27 mouse cellular contexts compared by ENCODE assay signal in the genomic region with DNA sequence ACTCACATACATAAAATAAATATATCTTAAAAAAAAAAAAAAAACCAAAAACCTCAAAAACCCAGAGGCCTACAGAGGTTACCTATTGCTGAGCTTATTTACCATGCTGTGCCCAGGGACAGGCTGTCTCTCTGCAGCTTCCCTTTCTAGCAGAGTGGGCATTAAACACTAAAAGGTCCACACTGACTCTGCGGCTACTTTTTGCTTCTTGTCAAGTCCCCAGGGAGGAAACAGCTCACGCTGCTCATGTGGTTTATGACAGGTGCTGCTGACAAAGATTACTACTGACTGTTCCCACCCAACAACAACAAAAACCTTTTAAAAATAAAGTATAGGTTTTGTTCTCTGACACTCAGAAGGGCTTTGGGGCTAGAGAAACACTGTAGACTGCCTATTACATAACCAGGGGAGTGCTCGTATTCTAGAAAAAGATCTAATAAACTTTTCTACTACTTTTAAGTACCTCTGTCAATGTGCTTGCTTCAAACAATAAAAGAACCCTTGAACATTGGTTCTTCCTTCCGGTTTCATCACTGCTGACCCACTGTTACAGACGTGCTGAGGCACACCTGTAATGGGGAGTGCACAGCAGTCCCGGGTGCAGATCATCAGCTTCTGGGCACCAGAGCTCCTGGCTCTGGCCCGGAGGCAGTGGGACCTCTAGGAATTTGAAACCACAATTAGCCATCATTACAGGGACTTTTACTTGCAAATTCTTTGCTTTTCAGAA.
DNase-seq lines count a peak whose midpoint lies in the region; ATAC-seq and TF ChIP-seq lines count a peak whose summit lies in the region.
"Had no signal": no experiment of that assay in that cellular context is flagged by ENCODE, and none has a peak within 500 bp of the region (broad histone marks: within the 10 kb centered on the region; RNA-seq: fewer than 3 reads in every experiment).

No protein-coding gene starts in this region.

- dilution Hi-C loops in CH12.LX (cut with MboI; ENCODE audit: extremely low pct_ligation_motif_present, extremely low pct_unique_long_range_greater_than_20kb, low sequenced_read_pairs), result no loop called here

- H3K79me2 ChIP-seq in CH12.LX (replicated peaks; ENCODE audit: control insufficient read depth, extremely low read depth, insufficient read depth, poor library complexity, severe bottlenecking), result no peaks in the 10 kb centered on the region

- TF ChIP-seq EP300 in CH12.LX (IDR thresholded peaks at IDR 0.05; ENCODE audit: low read length), result peak; percentile 64
- TF ChIP-seq EP300 in lung, postnatal 0 days (IDR thresholded peaks at IDR 0.05), result no peak

- H3K36me3 ChIP-seq in spleen, adult 2 months (ENCODE audit: control insufficient read depth, insufficient read depth, low read length), result no peaks in the 10 kb centered on the region
- peaks cover 5 to 30% of the 10 kb centered on the region in 2 experiments for H3K36me3 ChIP-seq in CH12.LX (replicated peaks in 1 of 2; ENCODE audit: control insufficient read depth in 1 of 2, insufficient read depth in 1 of 2, low read length in 1 of 2)
- H3K36me3 ChIP-seq in lung, postnatal 0 days (ENCODE audit: insufficient read depth, low read length), result no peaks in the 10 kb centered on the region; the same call in 1 of the 2 replicates

- H3K9ac ChIP-seq in CH12.LX (ENCODE audit: insufficient read depth, low read depth), result no peak overlapping the region
- no peak overlapping the region for H3K9ac ChIP-seq in lung, postnatal 0 days (replicated peaks; ENCODE audit: low read depth)
- H3K9ac ChIP-seq: heart, embryonic 15.5 days; limb, embryonic 13.5 days; midbrain, embryonic 13.5 days; neural tube, embryonic 12.5 days had no signal

- TF ChIP-seq RAD21 in CH12.LX (IDR thresholded peaks at IDR 0.05; ENCODE audit: low read depth, low read length), result no peak; the same call in 1 of the 2 replicates

- H3K27ac ChIP-seq in spleen, adult 2 months (ENCODE audit: insufficient read depth, low read length), result no peak overlapping the region
- H3K27ac ChIP-seq in CH12.LX (ENCODE audit: insufficient read depth, low read depth), result no peak overlapping the region
- no peak overlapping the region for H3K27ac ChIP-seq in lung, postnatal 0 days (ENCODE audit: low read length)
- H3K27ac ChIP-seq: heart, embryonic 10.5 days; heart, embryonic 15.5 days; limb, embryonic 13.5 days; midbrain, embryonic 13.5 days; neural tube, embryonic 12.5 days had no signal

- ATAC-seq in megakaryocyte-erythroid progenitor cell, adult 5-6 weeks (replicated peaks; ENCODE audit: low FRiP score, low TSS enrichment, poor library complexity, severe bottlenecking), result no peak
- no peak for ATAC-seq in lung, postnatal 0 days
- ATAC-seq: forebrain, embryonic 16.5 days; hindbrain, embryonic 16.5 days; midbrain, embryonic 13.5 days had no signal

- H3K4me1 ChIP-seq in spleen, adult 2 months (ENCODE audit: control insufficient read depth, insufficient read depth, insufficient read length), result peaks cover 17% of the 10 kb centered on the region; the same call in 1 of the 2 replicates
- peaks cover 10 to 60% of the 10 kb centered on the region in 2 experiments for H3K4me1 ChIP-seq in CH12.LX (ENCODE audit: control insufficient read depth in 1 of 2, insufficient read depth in 2 of 2)
- no peaks in the 10 kb centered on the region for H3K4me1 ChIP-seq in lung, postnatal 0 days (ENCODE audit: insufficient read depth, low read depth, low read length)
- H3K4me1 ChIP-seq: midbrain, embryonic 13.5 days; neural tube, embryonic 12.5 days had no signal

- TF ChIP-seq POLR2A in spleen, adult 2 months (IDR thresholded peaks at IDR 0.05; ENCODE audit: low read depth, low read length), result no peak
- TF ChIP-seq POLR2A in CH12.LX (IDR thresholded peaks at IDR 0.05; ENCODE audit: low read depth, low read length), result no peak

- TF ChIP-seq CTCF in spleen, adult 2 months (IDR thresholded peaks at IDR 0.05; ENCODE audit: extremely low read depth, insufficient read depth, insufficient read length, insufficient replicate concordance), result no peak
- no peak for TF ChIP-seq CTCF in CH12.LX (conservative IDR thresholded peaks at IDR 0.05 in 1 of 2, IDR thresholded peaks at IDR 0.05 in 1 of 2; ENCODE audit: low read depth in 2 of 2, low read length in 2 of 2)
- no peak for TF ChIP-seq CTCF in lung, postnatal 0 days (IDR thresholded peaks at IDR 0.05)

- no peaks in the 10 kb centered on the region for H3K9me3 ChIP-seq in CH12.LX (replicated peaks; ENCODE audit: low read length)
- H3K9me3 ChIP-seq in lung, postnatal 0 days (ENCODE audit: low read length), result no peaks in the 10 kb centered on the region
- H3K9me3 ChIP-seq: heart, embryonic 10.5 days; heart, embryonic 15.5 days; limb, embryonic 13.5 days; megakaryocyte, embryonic 14.5 days; midbrain, embryonic 13.5 days; neural tube, embryonic 12.5 days had no signal

- peak; percentile 21 to 63 for DNase-seq in spleen, adult 2 months (ENCODE audit: low read depth in 1 of 2, low spot score in 2 of 2)
- no peak for DNase-seq in spleen, adult 12 weeks (ENCODE audit: low spot score)
- DNase-seq in B cell, adult 2 months, result peak; percentile 67 to 76
- DNase-seq in CH12.LX (ENCODE audit: extremely low read depth), result peak; percentile 75
- peak; percentile 49 to 70 for DNase-seq in natural killer cell, adult 2 months (ENCODE audit: low spot score in 2 of 2)
- no peak for DNase-seq in lung, postnatal 0 days (ENCODE audit: low spot score)
- no peak for DNase-seq in neural tube, embryonic 10.5 days (ENCODE audit: extremely low spot score, low spot score)
- DNase-seq: adrenal gland, postnatal 14 days; cerebellum, adult 18-20 months; cerebellum, postnatal 10 days; gastrocnemius, postnatal 10 days; kidney, adult 2 months; kidney, postnatal 4 days; lung, postnatal 4 days; right cerebral cortex, postnatal 25 days; thymus, postnatal 4 days had no signal

- H3K4me3 ChIP-seq in spleen, adult 2 months (ENCODE audit: extremely low read depth, insufficient read depth, insufficient read length), result no peak overlapping the region
- H3K4me3 ChIP-seq in CH12.LX (replicated peaks in 1 of 3; ENCODE audit: low read depth in 2 of 3, low read length in 2 of 3, poor library complexity in 1 of 3), result no peak overlapping the region
- H3K4me3 ChIP-seq in lung, postnatal 0 days (ENCODE audit: low read depth, low read length), result no peak overlapping the region
- H3K4me3 ChIP-seq: erythroblast, embryonic 14.5 days; heart, embryonic 10.5 days; heart, embryonic 15.5 days; limb, embryonic 13.5 days; megakaryocyte, embryonic 14.5 days; midbrain, embryonic 13.5 days; neural tube, embryonic 12.5 days had no signal

- H3K27me3 ChIP-seq in spleen, adult 2 months (ENCODE audit: control insufficient read depth, insufficient read depth, low read length), result no peaks in the 10 kb centered on the region
- H3K27me3 ChIP-seq in CH12.LX (replicated peaks), result no peaks in the 10 kb centered on the region
- H3K27me3 ChIP-seq in lung, postnatal 0 days (replicated peaks; ENCODE audit: insufficient read depth, low read length), result no peaks in the 10 kb centered on the region
- H3K27me3 ChIP-seq: heart, embryonic 15.5 days; limb, embryonic 13.5 days; megakaryocyte, embryonic 14.5 days; midbrain, embryonic 13.5 days; neural tube, embryonic 12.5 days had no signal

- peak overlapping the region; percentile 30; the same call in 1 of the 2 replicates for H3K4me2 ChIP-seq in CH12.LX (ENCODE audit: insufficient read depth, low read depth, poor library complexity, severe bottlenecking)
- H3K4me2 ChIP-seq in lung, postnatal 0 days (replicated peaks; ENCODE audit: low read depth, low read length), result no peak overlapping the region
- H3K4me2 ChIP-seq: heart, embryonic 15.5 days; limb, embryonic 13.5 days; liver, embryonic 11.5 days; midbrain, embryonic 13.5 days; neural tube, embryonic 12.5 days had no signal

- in situ Hi-C loops in CH12.LX (cut with MboI; ENCODE audit: low pct_ligation_motif_present, low pct_unique_long_range_greater_than_20kb, low sequenced_read_pairs), result no loop called here

- WGBS in spleen, adult 2 months, result 33% methylated on average over 7 of the region's 7 CpGs
- WGBS in lung, postnatal 0 days, result 69% methylated on average over 7 of the region's 7 CpGs

TF ChIP-seq in CH12.LX, 34 proteins besides CTCF, POLR2A, EP300 and RAD21:
- TF ChIP-seq BHLHE40 (IDR thresholded peaks at IDR 0.05; ENCODE audit: low read depth, low read length), result peak; percentile 90
- TF ChIP-seq ETS1 (conservative IDR thresholded peaks at IDR 0.05; ENCODE audit: low read depth, low read length), result peak; percentile 62
- no peak for TF ChIP-seq MXI1 (IDR thresholded peaks at IDR 0.05; ENCODE audit: low read depth, low read length)
- TF ChIP-seq MAX (IDR thresholded peaks at IDR 0.05; ENCODE audit: low read length), result 0 out of 2 replicates have a peak, but pooled peaks have one; percentile 23
- TF ChIP-seq TBP (conservative IDR thresholded peaks at IDR 0.05; ENCODE audit: low read depth, low read length), result 0 out of 2 replicates have a peak, but pooled peaks have one; percentile 13

Comparison
In these comparisons a context has a peak if more than half of its experiments do, and no peak if none do; other contexts are left out.
1. DNase-seq: peak in spleen, adult 2 months (2 of 2), B cell, adult 2 months (2 of 2), CH12.LX (single experiment) and natural killer cell, adult 2 months (2 of 2); none in spleen, adult 12 weeks (single experiment), lung, postnatal 0 days (single experiment) and neural tube, embryonic 10.5 days (single experiment).